Comparison of ENCODE assay signal across 10 mouse cellular contexts in the genomic region with DNA sequence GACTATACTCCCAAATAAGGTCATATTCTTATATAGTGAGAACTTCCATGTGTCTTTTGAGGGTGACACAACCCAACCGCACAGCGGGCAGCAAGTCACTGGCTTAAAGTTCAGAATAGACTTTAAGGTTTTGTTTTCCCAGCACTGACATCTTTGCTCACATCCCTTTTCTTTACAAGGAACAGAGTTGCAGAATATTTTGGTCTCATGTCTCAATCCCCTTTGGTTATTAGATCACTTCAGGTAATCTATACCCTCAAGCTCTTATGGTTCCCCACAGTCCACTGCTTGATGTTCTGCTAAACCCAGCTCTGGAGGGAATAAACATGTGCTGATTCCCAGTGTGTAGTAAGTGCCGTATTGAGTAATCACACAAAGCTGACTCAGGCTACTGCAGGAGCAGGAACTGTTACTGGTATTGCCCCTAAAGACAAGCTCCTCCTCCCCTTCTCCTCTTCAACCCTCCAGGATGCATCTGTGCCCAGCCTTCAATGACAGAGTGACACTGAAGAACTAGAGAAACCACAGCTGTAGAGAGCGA.
A peak's percentile ranks its signal among the peaks of the same experiment; 100 is the strongest.
DNase-seq lines count a peak whose midpoint lies in the region; TF ChIP-seq lines count a peak whose summit lies in the region.
"Had no signal": no experiment of that assay in that cellular context is flagged by ENCODE, and none has a peak within 500 bp of the region (broad histone marks: within the 10 kb centered on the region; RNA-seq: fewer than 3 reads in every experiment).

No protein-coding gene starts in this region.

- H3K36me3 ChIP-seq in CH12.LX (replicated peaks in 1 of 2; ENCODE audit: control insufficient read depth in 1 of 2, insufficient read depth in 1 of 2, low read length in 1 of 2): no peaks in the 10 kb centered on the region
- no peaks in the 10 kb centered on the region for H3K36me3 ChIP-seq in liver, adult 2 months (ENCODE audit: control insufficient read depth, insufficient read depth, low read length)
- peaks cover 25% of the 10 kb centered on the region for H3K36me3 ChIP-seq in megakaryocyte, embryonic 14.5 days (replicated peaks; ENCODE audit: low read length)
- H3K36me3 ChIP-seq: heart, embryonic 15.5 days; limb, embryonic 15.5 days had no signal

- H3K9ac ChIP-seq in CH12.LX (ENCODE audit: insufficient read depth, low read depth): no peak overlapping the region
- H3K9ac ChIP-seq in liver, adult 2 months (ENCODE audit: low read depth, low read length): no peak overlapping the region
- H3K9ac ChIP-seq: heart, embryonic 15.5 days; limb, embryonic 15.5 days had no signal

- TF ChIP-seq CTCF in gastrocnemius, adult 2 months (IDR thresholded peaks at IDR 0.05): no peak
- TF ChIP-seq CTCF in CH12.LX (conservative IDR thresholded peaks at IDR 0.05 in 1 of 2, IDR thresholded peaks at IDR 0.05 in 1 of 2; ENCODE audit: low read depth in 2 of 2, low read length in 2 of 2): no peak
- TF ChIP-seq CTCF in liver, adult 2 months (IDR thresholded peaks at IDR 0.05; ENCODE audit: low read depth, low read length): no peak

- TF ChIP-seq POLR2A in CH12.LX (IDR thresholded peaks at IDR 0.05; ENCODE audit: low read depth, low read length): no peak
- TF ChIP-seq POLR2A in liver, adult 2 months (IDR thresholded peaks at IDR 0.05; ENCODE audit: extremely low read depth, insufficient read depth, low read length): no peak

- TF ChIP-seq EP300 in CH12.LX (IDR thresholded peaks at IDR 0.05; ENCODE audit: low read length): no peak

- in situ Hi-C loops in CH12.LX (cut with MboI; ENCODE audit: low pct_ligation_motif_present, low pct_unique_long_range_greater_than_20kb, low sequenced_read_pairs): loop anchor here (10.0 to 25.0 kb wide), 3 partner anchors 230 to 705 kb away; partner anchors contain the start of gene Zfand5

- TF ChIP-seq RAD21 in CH12.LX (IDR thresholded peaks at IDR 0.05; ENCODE audit: low read depth, low read length): no peak

- DNase-seq in gastrocnemius, adult 2 months: no peak
- no peak for DNase-seq in gastrocnemius, adult 8-10 months (ENCODE audit: low spot score in 2 of 2)
- DNase-seq in CH12.LX (ENCODE audit: extremely low read depth): peak; percentile 24
- DNase-seq in liver, adult 2 months (ENCODE audit: extremely low read depth, low read depth, low spot score): peak; percentile 80
- no peak for DNase-seq in left cerebral cortex, adult 18-20 months (ENCODE audit: low spot score in 2 of 2)
- DNase-seq in spleen, postnatal 4 days (ENCODE audit: low spot score in 2 of 2): no peak
- no peak for DNase-seq in frontal cortex, postnatal 14 days (ENCODE audit: low spot score in 2 of 2)

- peaks cover 3 to 13% of the 10 kb centered on the region in 2 experiments; a peak in 3 of 4 replicates for H3K4me1 ChIP-seq in CH12.LX (ENCODE audit: control insufficient read depth in 1 of 2, insufficient read depth in 2 of 2)
- peaks cover 13% of the 10 kb centered on the region for H3K4me1 ChIP-seq in liver, adult 2 months (ENCODE audit: control insufficient read depth, insufficient read depth, low read length)
- H3K4me1 ChIP-seq in megakaryocyte, embryonic 14.5 days: peaks cover 76% of the 10 kb centered on the region

- no peak overlapping the region for H3K4me3 ChIP-seq in gastrocnemius, adult 2 months
- H3K4me3 ChIP-seq in CH12.LX (replicated peaks in 1 of 3; ENCODE audit: low read depth in 2 of 3, low read length in 2 of 3, poor library complexity in 1 of 3): no peak overlapping the region
- no peak overlapping the region for H3K4me3 ChIP-seq in liver, adult 2 months (ENCODE audit: insufficient read depth, low read depth, low read length)
- peak overlapping the region; percentile 88 for H3K4me3 ChIP-seq in megakaryocyte, embryonic 14.5 days (replicated peaks)
- H3K4me3 ChIP-seq: heart, embryonic 15.5 days; limb, embryonic 15.5 days had no signal

- no peaks in the 10 kb centered on the region for H3K79me2 ChIP-seq in CH12.LX (replicated peaks; ENCODE audit: control insufficient read depth, extremely low read depth, insufficient read depth, poor library complexity, severe bottlenecking)
- H3K79me2 ChIP-seq in liver, adult 2 months (ENCODE audit: control insufficient read depth, insufficient read depth, low read length): no peaks in the 10 kb centered on the region

- H3K27ac ChIP-seq in gastrocnemius, adult 2 months: peak overlapping the region; percentile 43; the same call in 1 of the 2 replicates
- H3K27ac ChIP-seq in CH12.LX (ENCODE audit: insufficient read depth, low read depth): no peak overlapping the region
- H3K27ac ChIP-seq in liver, adult 2 months (replicated peaks; ENCODE audit: insufficient read depth, low read depth, low read length): no peak overlapping the region
- H3K27ac ChIP-seq: heart, embryonic 15.5 days; limb, embryonic 15.5 days had no signal

- no peaks in the 10 kb centered on the region for H3K9me3 ChIP-seq in CH12.LX (replicated peaks; ENCODE audit: low read length)
- H3K9me3 ChIP-seq in megakaryocyte, embryonic 14.5 days: no peaks in the 10 kb centered on the region
- H3K9me3 ChIP-seq: heart, embryonic 15.5 days; limb, embryonic 15.5 days had no signal

- intact Hi-C loops in gastrocnemius, adult 2 months (cut with DNase I): loop anchor here (5.0 kb wide), 1 partner anchor 220 kb away; no protein-coding TSS in a partner anchor

- H3K4me2 ChIP-seq in CH12.LX (ENCODE audit: insufficient read depth, low read depth, poor library complexity, severe bottlenecking): no peak overlapping the region
- H3K4me2 ChIP-seq: heart, embryonic 15.5 days; limb, embryonic 15.5 days had no signal

- dilution Hi-C loops in CH12.LX (cut with MboI; ENCODE audit: extremely low pct_ligation_motif_present, extremely low pct_unique_long_range_greater_than_20kb, low sequenced_read_pairs): no loop called here

- WGBS in liver, adult 2 months: 64% methylated on average over 4 of the region's 4 CpGs

- H3K27me3 ChIP-seq in CH12.LX (replicated peaks): no peaks in the 10 kb centered on the region
- H3K27me3 ChIP-seq in liver, adult 2 months (ENCODE audit: control insufficient read depth, insufficient read depth, low read length): no peaks in the 10 kb centered on the region
- H3K27me3 ChIP-seq in megakaryocyte, embryonic 14.5 days (replicated peaks): no peaks in the 10 kb centered on the region
- H3K27me3 ChIP-seq: heart, embryonic 15.5 days; limb, embryonic 15.5 days had no signal

TF ChIP-seq in CH12.LX, 34 proteins besides CTCF, POLR2A, EP300 and RAD21:
- TF ChIP-seq USF2 (conservative IDR thresholded peaks at IDR 0.05; ENCODE audit: low read depth, low read length) (no peak), JUN (IDR thresholded peaks at IDR 0.05; ENCODE audit: insufficient read depth, low read depth, low read length) (no peak), MXI1 (IDR thresholded peaks at IDR 0.05; ENCODE audit: low read depth, low read length) (no peak)

Comparison
In these comparisons a context has a peak if more than half of its experiments do, and no peak if none do; other contexts are left out.
1. DNase-seq: peak in CH12.LX (single experiment) and liver, adult 2 months (single experiment); none in gastrocnemius, adult 2 months (single experiment), gastrocnemius, adult 8-10 months (0 of 2), left cerebral cortex, adult 18-20 months (0 of 2), spleen, postnatal 4 days (0 of 2) and frontal cortex, postnatal 14 days (0 of 2).